11 mouse cellular contexts compared by ENCODE assay signal in genomic region chr11:5257151-5257862, GRCm38 (mm10). TPM values are rescaled to one million over a fixed set of nuclear protein-coding genes. Genes with fewer than 3 reads are reported as not detected.
DNase-seq lines count a peak whose midpoint lies in the region; ATAC-seq and TF ChIP-seq lines count a peak whose summit lies in the region.
"Had no signal": no experiment of that assay in that cellular context is flagged by ENCODE, and none has a peak within 500 bp of the region (broad histone marks: within the 10 kb centered on the region; RNA-seq: fewer than 3 reads in every experiment).

No protein-coding gene starts in this region.

- no peak for TF ChIP-seq CTCF in thymus, adult 2 months (IDR thresholded peaks at IDR 0.05; ENCODE audit: borderline replicate concordance, control insufficient read depth, extremely low read depth, insufficient read depth, low read length, poor library complexity)

- H3K4me1 ChIP-seq in heart, embryonic 16.5 days (ENCODE audit: control insufficient read depth, insufficient read depth, low read length) = peaks cover 52% of the 10 kb centered on the region
- peaks cover 41% of the 10 kb centered on the region for H3K4me1 ChIP-seq in thymus, adult 2 months (replicated peaks; ENCODE audit: control insufficient read depth, insufficient read depth, low read length)

- H3K4me2 ChIP-seq in heart, embryonic 16.5 days (ENCODE audit: low read depth, low read length) = no peak overlapping the region
- H3K4me2 ChIP-seq: liver, embryonic 11.5 days; midbrain, embryonic 12.5 days had no signal

- DNase-seq in heart, adult 9 months (ENCODE audit: low spot score in 2 of 2) = no peak
- DNase-seq in thymus, adult 2 months = peak; percentile 53
- no peak for DNase-seq in thymus, adult 18-20 months
- peak; percentile 34 to 49 for DNase-seq in kidney, postnatal 4 days
- no peak for DNase-seq in spleen, postnatal 14 days (ENCODE audit: low spot score in 2 of 2)
- DNase-seq in left cerebral cortex, postnatal 4 days = no peak
- DNase-seq: heart, postnatal 10 days had no signal

- WGBS in heart, embryonic 16.5 days = 71% methylated on average over 13 of the region's 13 CpGs
- WGBS in thymus, adult 2 months = 54% methylated on average over 13 of the region's 13 CpGs

- intact Hi-C loops in left cerebral cortex, postnatal 4 days (cut with DNase I) = no loop called here

- peak overlapping the region; percentile 52 for H3K27ac ChIP-seq in heart, embryonic 16.5 days (ENCODE audit: low read length)
- peak overlapping the region; percentile 81 for H3K27ac ChIP-seq in thymus, adult 2 months (ENCODE audit: control insufficient read depth, insufficient read depth, low read length)
- H3K27ac ChIP-seq: midbrain, embryonic 12.5 days had no signal

- no peaks in the 10 kb centered on the region for H3K27me3 ChIP-seq in heart, embryonic 16.5 days (ENCODE audit: control insufficient read depth, insufficient read depth, low read length)
- H3K27me3 ChIP-seq in thymus, adult 2 months (ENCODE audit: control insufficient read depth, insufficient read depth, low read length) = no peaks in the 10 kb centered on the region

- no peak for TF ChIP-seq POLR2A in thymus, adult 2 months (IDR thresholded peaks at IDR 0.05; ENCODE audit: control insufficient read depth, extremely low read depth, insufficient read depth, low read length, poor library complexity)

- no peak overlapping the region for H3K4me3 ChIP-seq in heart, embryonic 16.5 days (ENCODE audit: low read length)
- no peak overlapping the region for H3K4me3 ChIP-seq in thymus, adult 2 months (ENCODE audit: control insufficient read depth, insufficient read depth, low read length)
- H3K4me3 ChIP-seq: midbrain, embryonic 12.5 days had no signal

- ATAC-seq in heart, embryonic 16.5 days (replicated peaks; ENCODE audit: extremely low read depth, insufficient read depth, low FRiP score) = no peak
- ATAC-seq in activated CD4-positive, CD25-positive, alpha-beta regulatory T cell, adult 4 months = no peak

- H3K9me3 ChIP-seq in heart, embryonic 16.5 days (replicated peaks; ENCODE audit: control insufficient read depth, low read length) = no peaks in the 10 kb centered on the region; the same call in 1 of the 2 replicates
- H3K9me3 ChIP-seq: midbrain, embryonic 12.5 days had no signal

- no peaks in the 10 kb centered on the region for H3K36me3 ChIP-seq in heart, embryonic 16.5 days (ENCODE audit: control insufficient read depth, insufficient read depth)
- no peaks in the 10 kb centered on the region for H3K36me3 ChIP-seq in thymus, adult 2 months (ENCODE audit: control insufficient read depth, insufficient read depth, low read length)
- H3K36me3 ChIP-seq: midbrain, embryonic 12.5 days had no signal

- H3K9ac ChIP-seq in heart, embryonic 16.5 days (ENCODE audit: low read length) = 0 out of 2 replicates have a peak overlapping the region, but pooled peaks have one; percentile 32
- H3K9ac ChIP-seq: midbrain, embryonic 12.5 days had no signal

RNA-seq across cellular contexts. Expression of gene Kremen1, which starts 4.1 kb away (rescaled TPM):
- 28.1 and 34.0 TPM in 2 replicates for polyA plus RNA-seq in heart, embryonic 16.5 days (2015; fragmentation: Nextera tagmentation; extraction: Ambion mirVana)
- polyA plus RNA-seq in thymus, adult 2 months (2012; rRNA removed) = 170 and 197 TPM in 2 replicates
- polyA plus RNA-seq in activated CD4-positive, CD25-positive, alpha-beta regulatory T cell, adult 4 months (2017; shearing (Covaris generic)) = 1 to 10 TPM; 3.3 to 4.2 TPM
- 1 to 10 TPM; 9.0 to 9.8 TPM for total RNA-seq in left cerebral cortex, postnatal 4 days (2021)

Comparison
In these comparisons a context has a peak if more than half of its experiments do, and no peak if none do; other contexts are left out.
1. DNase-seq: peak in thymus, adult 2 months (single experiment) and kidney, postnatal 4 days (2 of 2); none in heart, adult 9 months (0 of 2), thymus, adult 18-20 months (0 of 2), spleen, postnatal 14 days (0 of 2) and left cerebral cortex, postnatal 4 days (single experiment).